Mouse (Mus musculus) c-Kit-positive CD71-positive TER-119-positive erythroid progenitor cells, embryonic 14.5 days (primary cell): ENCODE measurements around the gene Creld2.

Experiments used
- DNase-seq: peaks from one replicate; pipeline ENCODE4 v3.0.0-alpha.2; 2013; ENCODE audit warnings: low spot score

Creld2 gene

DNA sequence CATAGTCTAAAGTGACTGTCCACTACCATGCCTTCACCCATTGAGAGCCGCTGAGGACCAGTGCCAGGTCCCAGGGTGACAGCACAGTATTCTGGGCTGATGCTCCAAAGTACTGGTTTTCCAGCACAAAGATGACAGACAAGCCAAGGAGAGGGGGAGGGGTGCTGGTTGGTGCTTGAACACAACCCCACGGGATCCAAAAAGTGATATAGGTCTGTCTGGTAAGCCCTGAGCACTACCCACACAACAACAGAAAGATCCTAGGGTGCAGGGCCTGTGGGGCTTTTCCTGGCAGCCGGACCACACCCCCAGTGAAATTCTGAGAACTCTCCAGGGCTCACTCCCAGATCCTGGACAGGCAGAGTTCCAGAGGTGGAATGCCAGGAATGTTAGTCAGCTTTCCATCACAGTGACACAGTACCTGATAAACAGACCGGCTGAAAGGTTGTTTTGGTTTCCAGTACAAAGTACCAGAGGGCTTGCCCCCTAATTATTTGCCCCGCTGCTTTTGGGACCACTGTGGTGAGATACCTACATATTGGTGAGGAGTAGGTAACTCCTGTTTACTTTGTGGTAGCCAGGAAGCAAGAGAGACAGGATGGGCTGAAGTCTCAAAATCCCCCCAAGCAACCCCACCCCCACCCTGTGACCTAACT, 48.0 kb downstream of the Creld2 start:
- DNase-seq: no peak

DNA sequence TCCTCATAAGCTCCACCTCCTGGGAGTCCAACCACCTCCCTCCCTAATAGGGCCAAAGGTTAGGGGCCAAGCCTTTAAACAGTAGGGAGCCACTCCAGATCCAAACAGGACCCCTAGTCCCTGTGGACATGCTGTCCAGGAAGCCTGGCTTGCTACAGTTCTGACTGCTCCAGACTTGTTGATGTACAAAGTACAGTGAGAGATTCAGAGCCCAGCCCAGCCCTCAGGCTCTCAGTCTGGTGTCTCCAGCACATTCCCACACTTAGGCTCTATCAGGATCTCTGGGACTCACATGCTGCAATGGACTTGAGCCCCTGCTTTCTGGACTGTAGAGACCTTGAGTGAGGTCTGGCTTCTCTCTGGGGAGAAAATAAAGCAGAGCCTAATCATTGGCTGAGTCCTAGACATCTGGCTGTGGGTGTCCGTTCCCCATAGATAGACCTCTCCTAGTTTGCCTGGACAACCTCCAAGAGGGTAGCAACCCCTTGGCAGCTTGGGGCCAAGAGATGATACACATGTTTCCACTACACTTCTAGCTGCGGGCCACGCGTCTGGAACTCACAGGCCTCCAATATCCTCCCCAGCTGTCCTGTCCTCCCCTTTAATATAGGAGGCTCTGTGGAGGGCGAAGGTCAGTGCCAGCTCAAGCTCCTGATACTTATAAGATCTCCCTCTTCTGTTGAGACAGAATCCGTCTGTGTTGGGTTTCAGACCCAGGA, 48.7 kb downstream of the Creld2 start:
- no peak for DNase-seq

DNA sequence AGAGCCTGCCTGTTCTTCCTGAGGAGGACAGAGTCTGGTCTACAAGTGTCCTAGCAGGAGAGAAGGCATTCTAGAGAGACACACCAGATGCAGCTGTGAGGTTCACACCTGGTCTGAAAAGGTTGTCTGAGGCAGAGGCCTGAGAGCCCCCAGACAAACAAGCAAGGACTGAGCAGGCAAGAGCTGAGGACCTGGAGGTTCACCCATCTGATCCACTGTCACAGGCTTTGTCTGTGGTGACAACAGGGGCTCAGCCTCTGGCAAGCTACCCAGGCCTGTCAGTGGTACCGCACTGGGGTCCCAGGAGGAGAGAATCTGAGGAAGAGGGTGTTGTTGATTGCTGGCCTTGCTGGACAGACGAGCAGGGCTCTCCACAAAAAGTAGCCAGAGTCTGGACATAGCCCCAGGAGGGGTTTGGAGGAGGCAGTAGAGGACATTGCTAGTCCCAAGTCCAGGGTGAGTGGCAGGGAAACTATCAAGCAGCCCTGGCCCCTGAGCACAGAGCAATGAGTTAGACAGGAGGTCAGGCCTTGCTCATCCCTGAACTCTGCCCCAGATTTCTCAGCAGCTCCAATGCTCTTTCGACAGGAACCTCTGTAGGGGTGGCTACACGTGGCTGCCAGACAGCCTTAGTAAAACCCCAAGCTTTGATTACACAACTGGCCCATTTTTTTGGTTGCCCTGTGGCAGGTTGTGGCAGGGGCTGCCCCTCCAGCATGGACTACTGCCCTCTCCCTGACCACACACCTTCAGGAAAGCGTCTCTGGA, 51.2 kb downstream of the Creld2 start:
- no peak for DNase-seq

DNA sequence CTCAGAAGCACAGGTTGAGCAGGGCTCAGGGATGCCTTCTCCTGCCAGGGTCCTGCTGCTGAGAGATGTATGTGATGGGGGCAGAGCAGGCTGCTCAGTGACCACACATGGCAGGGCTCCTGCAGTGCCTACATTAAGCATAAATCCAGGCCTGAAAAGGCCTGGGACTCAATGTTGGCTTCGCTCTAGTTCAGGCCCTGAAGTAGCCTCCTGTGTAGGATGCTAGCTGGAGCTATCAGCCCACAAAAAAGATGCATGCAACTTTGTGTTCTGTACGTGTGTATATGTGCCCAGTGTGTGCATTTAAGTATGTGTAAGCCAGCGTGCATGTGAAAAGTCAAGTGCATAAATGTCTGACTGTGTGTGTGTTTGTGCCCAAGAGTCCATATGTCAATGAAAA, 54.6 kb downstream of the Creld2 start:
- DNase-seq: no peak

- no peak for DNase-seq
These were observed 55.0 kb downstream of the Creld2 start for GRCm38 (mm10) chr15:88874477-88874876.

DNA sequence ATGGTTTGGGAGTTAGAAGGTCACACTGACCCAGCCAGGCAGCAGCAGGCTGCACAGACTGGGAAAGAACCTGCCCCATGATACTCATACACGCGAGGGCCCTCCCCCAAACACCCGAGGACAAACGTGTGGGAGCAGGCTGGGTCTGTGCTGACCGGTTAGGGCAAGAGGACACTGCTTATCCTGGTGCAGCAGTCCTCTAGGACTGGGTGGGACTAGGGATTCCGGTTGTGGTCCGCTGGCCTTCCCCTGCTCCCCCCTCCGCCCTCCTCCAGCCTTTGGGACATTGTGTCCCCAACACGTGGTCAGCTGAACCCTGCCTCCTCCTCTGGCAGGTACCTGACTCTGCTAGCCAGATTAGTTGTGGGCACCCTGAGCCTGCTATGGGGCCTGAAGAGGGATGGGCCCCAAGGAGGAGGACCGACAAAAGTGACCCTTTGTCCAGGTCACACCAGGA, 56.2 kb downstream of the Creld2 start:
- no peak for DNase-seq
